Mouse (Mus musculus): ENCODE data around the gene Ubxn6. TPM values are rescaled to one million over a fixed set of nuclear protein-coding genes. Genes with fewer than 3 reads are reported as not detected.

Gene Ubxn6
- total RNA-seq, 2 experiments from 2014 or later: 50.8 to 57.5 TPM

GRCm38 (mm10) chr17:56022131-56022988, 52.5 kb downstream of the Ubxn6 start:
- DNase-seq: no peak

GRCm38 (mm10) chr17:56021161-56021910, 53.5 kb downstream of the Ubxn6 start:
- DNase-seq: no peak

- no peak for DNase-seq
Observed at GRCm38 (mm10) chr17:56020400-56021084, 54.3 kb downstream of the Ubxn6 start.

- DNase-seq: peak; percentile 54
Observed at GRCm38 (mm10) chr17:56018347-56019131, 56.3 kb downstream of the Ubxn6 start.

GRCm38 (mm10) chr17:56017848-56018247, 57.0 kb downstream of the Ubxn6 start:
- no peak for DNase-seq

Other genes starting within 250 kb of the Ubxn6 start
- gene Zfp119a, start 196.1 kb downstream of the Ubxn6 start, total RNA-seq (2021): 1 to 10 TPM; 5.8 TPM
- gene Zfp959, start 182.9 kb downstream of the Ubxn6 start, total RNA-seq (2021): 1 to 10 TPM; 5.1 to 5.6 TPM
- 1 to 10 TPM; 3.3 to 4.0 TPM for gene Zfp119b, start 125.5 kb downstream of the Ubxn6 start, total RNA-seq (2021)
- gene Ebi3, start 122.4 kb downstream of the Ubxn6 start, total RNA-seq (2021): under 1 TPM; 0.61 to 0.71 TPM
- 10 to 100 TPM; 14.8 to 14.9 TPM for gene Yju2, start 115.9 kb downstream of the Ubxn6 start, total RNA-seq (2021)
- 1 to 10 TPM; 3.7 to 4.6 TPM for gene Shd, start 104.6 kb downstream of the Ubxn6 start, total RNA-seq (2021)
- 1 to 10 TPM in 1 of 2 experiments, under 1 TPM in 1; 0.34 to 1.5 TPM for gene Fsd1, start 88.5 kb downstream of the Ubxn6 start, total RNA-seq (2021)
- 10 to 100 TPM; 13.3 to 15.2 TPM for gene Stap2, start 69.4 kb downstream of the Ubxn6 start, total RNA-seq (2021)
- 10 to 100 TPM; 42.7 to 44.7 TPM for gene Mpnd, start 69.3 kb downstream of the Ubxn6 start, total RNA-seq (2021)
- gene Sh3gl1, start 38.4 kb downstream of the Ubxn6 start, total RNA-seq (2021): 10 to 100 TPM; 37.8 to 38.5 TPM
- 10 to 100 TPM; 13.3 to 14.8 TPM for gene Chaf1a, start 34.6 kb downstream of the Ubxn6 start, total RNA-seq (2021)
- 10 to 100 TPM; 52.8 to 55.9 TPM for gene Hdgfl2, start 4.6 kb upstream of the Ubxn6 start, total RNA-seq (2021)
- gene Plin4, start 34.8 kb upstream of the Ubxn6 start, total RNA-seq (2021): 10 to 100 TPM; 71.5 to 79.8 TPM
- gene Plin5, start 42.6 kb upstream of the Ubxn6 start, total RNA-seq (2021): 10 to 100 TPM; 61.6 to 67.6 TPM
- 1 to 10 TPM; 5.2 TPM for gene Lrg1, start 47.0 kb upstream of the Ubxn6 start, total RNA-seq (2021)
- gene Sema6b, start 65.3 kb upstream of the Ubxn6 start, total RNA-seq (2021): 1 to 10 TPM; 6.3 to 7.2 TPM
- gene Tnfaip8l1, start 87.4 kb upstream of the Ubxn6 start, total RNA-seq (2021): 1 to 10 TPM; 5.9 to 6.0 TPM
- 10 to 100 TPM; 43.4 to 48.8 TPM for gene Mydgf, start 108.9 kb upstream of the Ubxn6 start, total RNA-seq (2021)
- 10 to 100 TPM; 29.1 to 31.2 TPM for gene Dpp9, start 143.9 kb upstream of the Ubxn6 start, total RNA-seq (2021)
- 10 to 100 TPM; 69.6 to 73.8 TPM for gene Fem1a, start 181.8 kb upstream of the Ubxn6 start, total RNA-seq (2021)
- gene Ticam1, start 201.8 kb upstream of the Ubxn6 start, total RNA-seq (2021): 10 to 100 TPM; 10.3 to 10.8 TPM
- 10 to 100 TPM; 56.3 to 65.7 TPM for gene Plin3, start 217.8 kb upstream of the Ubxn6 start, total RNA-seq (2021)
- not detected for gene Arrdc5, start 225.3 kb upstream of the Ubxn6 start, total RNA-seq (2021)
- gene Uhrf1, start 228.3 kb upstream of the Ubxn6 start, total RNA-seq (2021): 10 to 100 TPM; 71.8 to 76.7 TPM

All from heart, postnatal 4 days (tissue).